Mouse (Mus musculus) stomach, embryonic 15.5 days (tissue): ENCODE results near the gene Mei4. TPM values are rescaled to one million over a fixed set of nuclear protein-coding genes. Genes with fewer than 3 reads are reported as not detected.

Source experiments
- ATAC-seq: fragments of 200-750 bp; cut with Nextera tagmentation; 2 replicates; pipeline ENCODE4 v1.8.0; 2017; ENCODE audit warnings: low read depth, moderate number of reproducible peaks, moderate TSS enrichment; ENCODE audit not compliant: insufficient read depth, low FRiP score
- H3K27ac ChIP-seq: fragments of 300-500 bp; sonication (generic); 2 replicates; pipeline ENCODE4 v1.5.1; 2015; ENCODE audit warnings: mild to moderate bottlenecking, inconsistent platforms
- H3K27me3 ChIP-seq: fragments of 300-500 bp; sonication (generic); replicated peaks from 2 replicates; pipeline ENCODE4 v1.6.1; 2015; ENCODE audit warnings: inconsistent platforms
- H3K36me3 ChIP-seq: fragments of 300-500 bp; sonication (generic); 2 replicates; pipeline ENCODE4 v1.6.1; 2015; ENCODE audit warnings: inconsistent platforms
- H3K4me1 ChIP-seq: fragments of 300-500 bp; sonication (generic); 2 replicates; pipeline ENCODE4 v1.6.1; 2015; ENCODE audit warnings: inconsistent platforms
- H3K4me2 ChIP-seq: fragments of 300-500 bp; sonication (generic); 2 replicates; pipeline ENCODE4 v1.6.1; 2015; ENCODE audit warnings: mild to moderate bottlenecking, inconsistent platforms
- H3K4me3 ChIP-seq: fragments of 300-500 bp; sonication (generic); replicated peaks from 2 replicates; pipeline ENCODE4 v1.5.1; 2015; ENCODE audit warnings: inconsistent platforms
- H3K9ac ChIP-seq: fragments of 300-500 bp; sonication (generic); 2 replicates; pipeline ENCODE4 v1.6.1; 2015; ENCODE audit warnings: inconsistent platforms
- H3K9me3 ChIP-seq: fragments of 300-500 bp; sonication (generic); 2 replicates; pipeline ENCODE4 v1.6.1; 2016; ENCODE audit warnings: inconsistent platforms
- WGBS: fragments of 180-500 bp; shearing (Covaris S2); methylation state at CpG from one replicate; pipeline ENCODE4 v1.1.7; 2015; 5-methylcytosine and 5-hydroxymethylcytosine counted together
- polyA plus RNA-seq: library from polyadenylated mRNA; unstranded; fragments of >200 nt; fragmentation: Nextera tagmentation; extraction: Ambion mirVana; gene quantifications from 2 replicates; pipeline ENCODE4 v1.2.1, GENCODE M21; 2015

The Mei4 gene
- 1.5 and 1.7 TPM in 2 replicates for polyA plus RNA-seq

DNA sequence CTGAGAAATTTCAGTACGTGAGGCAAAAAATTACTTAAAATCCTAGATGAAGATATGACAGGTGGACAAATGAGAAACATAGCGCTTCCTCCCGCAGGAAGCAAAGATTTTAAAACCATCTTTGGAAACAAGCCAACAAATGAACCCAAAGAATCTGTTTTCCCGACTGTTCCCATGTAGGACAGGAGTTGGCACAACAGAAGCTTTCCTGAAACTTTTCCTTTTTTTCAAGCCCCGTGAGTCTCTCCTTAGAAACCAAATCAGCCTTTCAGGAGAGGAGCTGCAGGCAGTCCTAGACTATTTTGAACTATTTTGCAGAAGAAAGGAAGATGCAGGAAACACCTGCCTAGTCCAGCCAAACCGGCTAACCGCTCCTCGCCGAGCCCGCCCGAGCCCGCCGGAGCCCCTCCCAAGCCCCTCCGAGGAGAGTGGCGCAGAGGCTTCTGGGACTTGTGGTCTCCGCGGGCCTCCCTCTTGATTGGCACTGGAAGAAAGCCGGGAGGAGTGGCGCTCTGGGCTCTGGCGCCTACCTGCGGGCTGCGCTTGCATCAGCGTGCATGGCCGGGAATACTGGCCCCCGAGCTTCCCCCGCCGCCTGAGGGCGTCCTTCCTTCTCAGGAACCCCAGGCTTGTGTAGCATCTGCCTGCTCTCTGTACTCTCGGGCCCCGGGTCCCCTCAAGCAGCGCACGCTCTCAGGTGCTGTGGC is at the start of gene Mei4:
Mei4 (plus strand) TSS at position 490 of the 707 bp plus-strand sequence.
- Histone ChIP-seq H3K4me3 (peak within 1 kb of the TSS; percentile 58), H3K27me3 (no peaks in the 10 kb centered on the region; the same call in none of the 2 replicates), H3K4me1 (0 out of 2 replicates have a peak, but pooled peaks cover 8% of the 10 kb centered on the region), H3K4me2 (peak within 1 kb of the TSS; percentile 90), H3K9ac (peak within 1 kb of the TSS; percentile 48), H3K36me3 (no peaks in the 10 kb centered on the region), H3K9me3 (no peaks in the 10 kb centered on the region), H3K27ac (no peak within 1 kb of the TSS)
- ATAC-seq: peak; percentile 99
- 2% methylated on average over 32 of the region's 32 CpGs for WGBS

- no peaks in the 10 kb centered on the region for H3K36me3 ChIP-seq
- H3K27me3 ChIP-seq: no peaks in the 10 kb centered on the region
- no peaks in the 10 kb centered on the region for H3K4me1 ChIP-seq
- no peaks in the 10 kb centered on the region for H3K9me3 ChIP-seq
- H3K4me3 ChIP-seq: no peak overlapping the region
- ATAC-seq: no peak
- WGBS: 88% methylated on average over 1 of the region's 1 CpGs
- no peak overlapping the region for H3K4me2 ChIP-seq
- H3K9ac ChIP-seq: no peak overlapping the region
- H3K27ac ChIP-seq: no peak overlapping the region
Measured at GRCm38 (mm10) chr9:81819715-81820373, 43.6 kb upstream of the Mei4 start.

DNA sequence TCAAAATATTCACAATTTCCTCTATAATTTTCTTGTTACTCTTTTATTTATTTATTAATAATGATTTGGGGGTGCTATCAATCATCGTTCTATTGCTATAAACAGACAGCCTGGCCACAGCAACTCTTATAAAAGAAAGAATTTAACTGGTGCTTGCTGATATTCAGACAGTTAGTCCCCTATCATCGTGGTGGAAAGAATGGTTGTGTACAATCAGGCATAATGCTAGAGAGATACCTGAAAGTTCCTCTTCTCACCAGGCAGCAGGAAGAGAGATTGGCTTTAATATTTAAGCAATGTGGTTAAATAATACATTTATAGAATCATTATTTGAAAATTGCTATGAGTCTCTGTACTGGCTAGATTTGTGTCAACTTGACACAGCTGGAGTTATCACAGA is 35.9 kb upstream of the Mei4 start:
- H3K4me2 ChIP-seq: no peak overlapping the region
- no peak overlapping the region for H3K9ac ChIP-seq
- H3K4me1 ChIP-seq: no peaks in the 10 kb centered on the region
- H3K27me3 ChIP-seq: no peaks in the 10 kb centered on the region
- no peak for ATAC-seq
- no peaks in the 10 kb centered on the region for H3K9me3 ChIP-seq
- no peak overlapping the region for H3K27ac ChIP-seq
- H3K4me3 ChIP-seq: no peak overlapping the region
- H3K36me3 ChIP-seq: no peaks in the 10 kb centered on the region
- WGBS: 81% methylated on average over 2 of the region's 2 CpGs

- no peaks in the 10 kb centered on the region for H3K36me3 ChIP-seq
- no peak for ATAC-seq
- H3K9ac ChIP-seq: no peak overlapping the region
- H3K4me1 ChIP-seq: no peaks in the 10 kb centered on the region
- H3K4me2 ChIP-seq: no peak overlapping the region
- H3K27me3 ChIP-seq: no peaks in the 10 kb centered on the region
- no peak overlapping the region for H3K27ac ChIP-seq
- H3K4me3 ChIP-seq: no peak overlapping the region
- no peaks in the 10 kb centered on the region for H3K9me3 ChIP-seq
Measured at GRCm38 (mm10) chr9:81834056-81834455, 29.4 kb upstream of the Mei4 start.

DNA sequence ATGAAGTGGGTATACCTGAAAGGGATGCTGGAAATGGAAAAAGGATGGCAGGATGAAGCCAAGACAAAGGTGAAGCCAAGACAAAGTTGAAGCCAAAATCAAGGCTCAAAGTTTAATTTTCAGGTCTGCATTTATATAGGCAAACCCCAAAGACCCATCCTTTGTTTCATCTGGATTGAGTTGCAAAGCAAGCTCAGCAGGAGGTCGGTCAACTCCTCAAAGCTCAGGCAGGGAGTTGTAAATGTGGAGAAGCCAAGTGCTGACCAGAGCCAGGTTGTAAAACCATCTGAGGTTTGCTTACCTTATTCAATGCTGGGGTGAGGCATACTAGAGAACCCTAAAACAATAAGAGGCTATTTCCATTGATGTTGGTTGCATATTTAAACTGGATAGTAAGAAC is 4.6 kb upstream of the Mei4 start:
- no peak overlapping the region for H3K9ac ChIP-seq
- no peaks in the 10 kb centered on the region; the same call in none of the 2 replicates for H3K27me3 ChIP-seq
- no peak overlapping the region for H3K4me2 ChIP-seq
- no peaks in the 10 kb centered on the region for H3K9me3 ChIP-seq
- 0 out of 2 replicates have a peak, but pooled peaks cover 7% of the 10 kb centered on the region for H3K4me1 ChIP-seq
- no peak overlapping the region for H3K4me3 ChIP-seq
- no peaks in the 10 kb centered on the region for H3K36me3 ChIP-seq
- WGBS: 41% methylated on average over 1 of the region's 1 CpGs
- no peak for ATAC-seq
- no peak overlapping the region for H3K27ac ChIP-seq

- 0 out of 2 replicates have a peak, but pooled peaks have one; percentile 2 for ATAC-seq
- 16% methylated on average over 13 of the region's 13 CpGs for WGBS
Measured at GRCm38 (mm10) chr9:81863888-81864234, 391 bp downstream of the Mei4 start.

DNA sequence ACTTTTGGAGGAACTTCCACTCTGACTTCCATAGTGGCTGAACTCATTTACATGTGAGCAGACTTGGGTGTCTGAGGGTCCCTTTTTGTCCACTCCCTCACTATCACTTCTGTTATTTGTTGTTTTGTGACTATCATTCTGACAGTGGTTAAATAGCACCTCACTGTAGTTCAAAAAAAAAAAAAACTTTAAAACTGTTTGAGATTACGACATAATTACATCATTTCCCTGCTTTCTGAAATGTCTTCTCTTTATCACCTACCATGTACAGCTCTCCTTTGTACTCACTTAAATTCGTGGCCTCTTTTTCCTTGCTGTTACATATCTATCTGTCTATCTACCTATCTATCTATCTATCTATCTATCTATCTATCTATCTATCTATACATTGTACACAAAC is 2.6 kb downstream of the Mei4 start:
- no peak overlapping the region for H3K4me2 ChIP-seq
- H3K36me3 ChIP-seq: no peaks in the 10 kb centered on the region
- H3K27me3 ChIP-seq: no peaks in the 10 kb centered on the region; the same call in none of the 2 replicates
- no peaks in the 10 kb centered on the region for H3K9me3 ChIP-seq
- H3K4me3 ChIP-seq: no peak overlapping the region
- H3K9ac ChIP-seq: no peak overlapping the region
- 0 out of 2 replicates have a peak, but pooled peaks cover 8% of the 10 kb centered on the region for H3K4me1 ChIP-seq
- no peak for ATAC-seq
- 79% methylated on average over 2 of the region's 2 CpGs for whole genome bisulfite sequencing
- H3K27ac ChIP-seq: no peak overlapping the region

More at GRCm38 (mm10) chr9:81863888-81864234, 391 bp downstream of the Mei4 start:
- Histone ChIP-seq H3K4me1 (0 out of 2 replicates have a peak, but pooled peaks cover 8% of the 10 kb centered on the region), H3K9me3 (no peaks in the 10 kb centered on the region), H3K4me2 (peak overlapping the region; percentile 90), H3K4me3 (peak overlapping the region; percentile 58), H3K27me3 (no peaks in the 10 kb centered on the region; the same call in none of the 2 replicates), H3K9ac (peak overlapping the region; percentile 48), H3K27ac (no peak overlapping the region), H3K36me3 (no peaks in the 10 kb centered on the region)

DNA sequence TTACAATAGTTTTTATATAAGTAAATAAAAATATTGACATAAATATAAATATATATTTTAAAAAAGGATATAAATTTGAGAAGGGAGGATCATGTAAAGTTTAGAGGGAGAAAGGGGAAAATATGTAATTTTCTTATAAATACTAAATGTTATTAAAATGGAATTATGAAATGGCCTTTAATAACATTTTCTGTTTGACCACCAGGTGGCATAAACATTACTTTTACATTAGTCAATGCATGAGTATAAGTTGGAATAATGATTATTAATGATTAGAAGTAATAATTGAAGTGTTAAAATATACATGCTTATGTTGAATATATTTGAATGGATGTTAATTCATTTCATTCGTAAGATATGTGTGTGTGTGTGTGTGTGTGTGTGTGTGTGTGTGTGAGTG is 58.0 kb downstream of the Mei4 start:
- ATAC-seq: no peak
- Histone ChIP-seq H3K36me3 (no peaks in the 10 kb centered on the region), H3K9me3 (no peaks in the 10 kb centered on the region), H3K4me2 (no peak overlapping the region), H3K4me3 (no peak overlapping the region), H3K4me1 (no peaks in the 10 kb centered on the region), H3K9ac (no peak overlapping the region), H3K27me3 (no peaks in the 10 kb centered on the region), H3K27ac (no peak overlapping the region)
- WGBS: 88% methylated on average over 1 of the region's 1 CpGs

DNA sequence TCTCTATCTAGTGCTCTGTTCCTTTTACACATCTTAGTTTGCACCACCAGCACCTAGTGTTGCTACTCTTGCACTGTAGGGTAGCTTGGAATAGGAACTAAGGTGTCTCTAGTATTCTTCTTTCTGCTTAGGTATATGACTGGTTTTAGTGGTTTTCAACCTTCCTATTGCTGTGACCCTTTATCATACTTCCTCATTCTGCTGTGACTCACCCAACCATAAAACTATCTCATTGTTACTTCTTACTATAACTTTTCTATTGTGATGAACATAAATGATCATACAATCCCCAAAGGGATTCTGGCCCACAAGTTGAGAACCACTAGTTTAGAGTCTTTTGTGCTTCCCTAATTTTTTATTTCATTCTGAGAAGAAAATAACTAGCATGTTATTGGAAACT is 61.3 kb downstream of the Mei4 start:
- Histone ChIP-seq H3K4me1 (no peaks in the 10 kb centered on the region), H3K9me3 (no peaks in the 10 kb centered on the region), H3K27me3 (no peaks in the 10 kb centered on the region), H3K9ac (no peak overlapping the region), H3K27ac (no peak overlapping the region), H3K4me3 (no peak overlapping the region), H3K36me3 (no peaks in the 10 kb centered on the region), H3K4me2 (no peak overlapping the region)
- no peak for ATAC-seq

DNA sequence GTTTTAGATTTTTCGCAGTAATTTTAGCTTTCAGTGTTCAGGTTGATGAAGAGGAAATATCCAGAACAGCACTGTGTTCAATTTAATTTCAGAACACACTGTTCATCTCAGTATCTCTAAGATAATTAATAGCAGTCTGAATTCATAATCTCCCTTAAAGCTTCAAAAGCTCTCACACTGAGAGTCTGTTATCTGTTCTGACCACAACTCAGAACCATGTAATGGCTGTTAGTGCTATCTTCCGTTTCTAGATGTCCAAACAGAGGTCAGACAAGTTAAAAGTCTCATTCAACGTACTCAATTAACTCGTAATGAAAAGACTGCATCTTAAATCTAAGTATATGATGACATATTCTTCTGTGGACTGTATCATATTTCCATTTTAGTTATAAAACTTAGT is 77.1 kb downstream of the Mei4 start:
- H3K9me3 ChIP-seq: no peaks in the 10 kb centered on the region
- no peak overlapping the region for H3K9ac ChIP-seq
- no peaks in the 10 kb centered on the region for H3K27me3 ChIP-seq
- 71% methylated on average over 4 of the region's 4 CpGs for WGBS
- H3K4me3 ChIP-seq: no peak overlapping the region
- no peak for ATAC-seq
- H3K4me2 ChIP-seq: no peak overlapping the region
- H3K27ac ChIP-seq: no peak overlapping the region
- H3K4me1 ChIP-seq: no peaks in the 10 kb centered on the region
- no peaks in the 10 kb centered on the region for H3K36me3 ChIP-seq

- Histone ChIP-seq H3K4me1 (no peaks in the 10 kb centered on the region), H3K4me3 (no peak overlapping the region), H3K9ac (no peak overlapping the region), H3K9me3 (no peaks in the 10 kb centered on the region), H3K27me3 (no peaks in the 10 kb centered on the region), H3K4me2 (no peak overlapping the region), H3K27ac (no peak overlapping the region), H3K36me3 (no peaks in the 10 kb centered on the region)
- WGBS: 87% methylated on average over 6 of the region's 6 CpGs
- ATAC-seq: no peak
Measured at GRCm38 (mm10) chr9:81945624-81946023, 82.2 kb downstream of the Mei4 start.

GRCm38 (mm10) chr9:81956858-81957257 is 93.4 kb downstream of the Mei4 start:
- Histone ChIP-seq H3K9ac (no peak overlapping the region), H3K27me3 (no peaks in the 10 kb centered on the region), H3K4me1 (no peaks in the 10 kb centered on the region), H3K36me3 (no peaks in the 10 kb centered on the region), H3K9me3 (no peaks in the 10 kb centered on the region), H3K27ac (no peak overlapping the region), H3K4me3 (no peak overlapping the region), H3K4me2 (no peak overlapping the region)
- 66% methylated on average over 3 of the region's 3 CpGs for WGBS
- ATAC-seq: no peak
